Mouse (Mus musculus) C2C12 (cell line): Measurements from ENCODE around the gene Slc9a1.

Experiments used
- CEBPB ChIP-seq: IDR thresholded peaks from one replicate; pipeline ENCODE4 v1.6.1; 2011; ENCODE audit warnings: low read depth, mild to moderate bottlenecking, control low read depth, moderate library complexity
- CTCF ChIP-seq: IDR thresholded peaks from one replicate; pipeline ENCODE4 v1.5.1; 2011; ENCODE audit not compliant: control insufficient read depth, insufficient read depth, insufficient read length
- FOSL1 ChIP-seq: IDR thresholded peaks from one replicate; pipeline ENCODE4 v1.8.0; 2011; ENCODE audit warnings: mild to moderate bottlenecking, low read length; ENCODE audit not compliant: poor library complexity, insufficient read depth, severe bottlenecking
- MAX ChIP-seq: IDR thresholded peaks from one replicate; pipeline ENCODE4 v1.6.1; 2011; ENCODE audit warnings: mild to moderate bottlenecking, control low read depth
- MYOD1 ChIP-seq: IDR thresholded peaks from one replicate; pipeline ENCODE4 v1.6.1; 2011; ENCODE audit warnings: low read depth; ENCODE audit not compliant: control insufficient read depth, insufficient read length
- MYOG ChIP-seq: IDR thresholded peaks from one replicate; pipeline ENCODE4 v1.6.1; 2011; ENCODE audit not compliant: control insufficient read depth, insufficient read length; ENCODE audit errors: extremely low read depth
- USF1 ChIP-seq: IDR thresholded peaks from one replicate; pipeline ENCODE4 v1.6.1; 2011; ENCODE audit warnings: low read depth, mild to moderate bottlenecking, control low read depth, moderate library complexity

- TF ChIP-seq CTCF (peak; percentile 86), USF1 (no peak), MYOD1 (no peak), FOSL1 (no peak), MAX (peak; percentile 77), CEBPB (no peak), MYOG (no peak)
These were observed at the start of gene Slc9a1 for GRCm38 (mm10) chr4:133369553-133370297.
